Mouse (Mus musculus): ENCODE measurements around the gene Fmnl3. TPM values are rescaled to one million over a fixed set of nuclear protein-coding genes. Genes with fewer than 3 reads are reported as not detected.
A peak's percentile ranks its signal among the peaks of the same experiment; 100 is the strongest.

Fmnl3 gene
- polyA plus RNA-seq, 1 experiment from 2014 or later: 28.9 TPM

DNA sequence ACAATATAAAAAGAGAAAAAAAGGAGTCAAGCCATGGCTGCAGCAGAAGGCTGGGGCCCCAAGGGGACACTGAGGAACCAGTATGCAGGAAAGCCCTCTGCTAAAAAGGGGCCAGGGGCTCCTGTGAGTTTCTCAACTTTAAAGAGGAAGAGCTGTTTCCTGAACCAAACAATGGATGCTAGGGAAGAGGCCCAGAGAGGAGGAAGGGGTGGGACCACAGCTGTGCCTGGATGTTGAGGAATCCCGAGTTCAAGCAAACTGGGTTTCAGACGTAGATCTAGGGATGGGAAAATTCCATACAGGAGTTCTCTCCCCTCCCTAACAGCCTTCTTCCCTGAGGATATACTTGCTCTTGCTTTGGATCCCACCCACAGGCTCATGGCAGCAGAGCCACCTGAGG, 43.9 kb downstream of the Fmnl3 start:
- H3K36me3 ChIP-seq: peaks cover 85% of the 10 kb centered on the region
- WGBS: 45% methylated on average over 2 of the region's 2 CpGs
- H3K4me1 ChIP-seq: no peaks in the 10 kb centered on the region
- H3K9ac ChIP-seq: no peak overlapping the region
- H3K4me2 ChIP-seq (replicated peaks): no peak overlapping the region
- H3K4me3 ChIP-seq (replicated peaks): no peak overlapping the region
- no peak for ATAC-seq (ENCODE audit: insufficient number of reproducible peaks, low FRiP score, low TSS enrichment, low read depth)
- H3K27me3 ChIP-seq: no peaks in the 10 kb centered on the region
- H3K9me3 ChIP-seq (replicated peaks): no peaks in the 10 kb centered on the region
- H3K27ac ChIP-seq (replicated peaks): no peak overlapping the region

- no peak overlapping the region for H3K4me2 ChIP-seq (replicated peaks)
- no peaks in the 10 kb centered on the region for H3K27me3 ChIP-seq
- peaks cover 89% of the 10 kb centered on the region for H3K36me3 ChIP-seq
- 90% methylated on average over 6 of the region's 6 CpGs for WGBS
- no peak overlapping the region for H3K9ac ChIP-seq
- H3K4me3 ChIP-seq (replicated peaks): no peak overlapping the region
- H3K4me1 ChIP-seq: no peaks in the 10 kb centered on the region
- H3K27ac ChIP-seq (replicated peaks): no peak overlapping the region
- no peak for ATAC-seq (ENCODE audit: insufficient number of reproducible peaks, low FRiP score, low TSS enrichment, low read depth)
- H3K9me3 ChIP-seq (replicated peaks): no peaks in the 10 kb centered on the region
These were observed 44.7 kb downstream of the Fmnl3 start for GRCm38 (mm10) chr15:99325598-99325997.

GRCm38 (mm10) chr15:99324151-99324550, 46.1 kb downstream of the Fmnl3 start:
- H3K36me3 ChIP-seq: peaks cover 91% of the 10 kb centered on the region
- no peaks in the 10 kb centered on the region; the same call in 1 of the 2 replicates for H3K4me1 ChIP-seq
- no peak for ATAC-seq (ENCODE audit: insufficient number of reproducible peaks, low FRiP score, low TSS enrichment, low read depth)
- H3K9ac ChIP-seq: no peak overlapping the region
- no peaks in the 10 kb centered on the region for H3K27me3 ChIP-seq
- WGBS: 83% methylated on average over 9 of the region's 9 CpGs
- no peak overlapping the region for H3K4me2 ChIP-seq (replicated peaks)
- no peak overlapping the region for H3K4me3 ChIP-seq (replicated peaks)
- no peak overlapping the region for H3K27ac ChIP-seq (replicated peaks)
- no peaks in the 10 kb centered on the region for H3K9me3 ChIP-seq (replicated peaks)

- Histone ChIP-seq H3K9me3 (replicated peaks) (no peaks in the 10 kb centered on the region), H3K4me3 (replicated peaks) (no peak overlapping the region), H3K27ac (replicated peaks) (no peak overlapping the region), H3K9ac (no peak overlapping the region), H3K27me3 (no peaks in the 10 kb centered on the region), H3K4me1 (peaks cover 7% of the 10 kb centered on the region), H3K4me2 (replicated peaks) (no peak overlapping the region), H3K36me3 (peaks cover 95% of the 10 kb centered on the region)
- no peak for ATAC-seq (ENCODE audit: insufficient number of reproducible peaks, low FRiP score, low TSS enrichment, low read depth)
- WGBS: 76% methylated on average over 9 of the region's 9 CpGs
These were observed 49.3 kb downstream of the Fmnl3 start for GRCm38 (mm10) chr15:99320978-99321377.

GRCm38 (mm10) chr15:99320168-99320674, 50.1 kb downstream of the Fmnl3 start:
- Histone ChIP-seq H3K9ac (no peak overlapping the region), H3K27ac (replicated peaks) (peak overlapping the region; percentile 55), H3K4me3 (replicated peaks) (no peak overlapping the region), H3K9me3 (replicated peaks) (no peaks in the 10 kb centered on the region), H3K36me3 (peaks cover 96% of the 10 kb centered on the region), H3K4me2 (replicated peaks) (no peak overlapping the region), H3K27me3 (no peaks in the 10 kb centered on the region), H3K4me1 (peaks cover 7% of the 10 kb centered on the region)
- no peak for ATAC-seq (ENCODE audit: insufficient number of reproducible peaks, low FRiP score, low TSS enrichment, low read depth)
- WGBS: 74% methylated on average over 10 of the region's 10 CpGs

GRCm38 (mm10) chr15:99319411-99319871, 50.8 kb downstream of the Fmnl3 start:
- Histone ChIP-seq H3K9ac (no peak overlapping the region), H3K9me3 (replicated peaks) (no peaks in the 10 kb centered on the region), H3K4me1 (peaks cover 7% of the 10 kb centered on the region), H3K27me3 (no peaks in the 10 kb centered on the region), H3K4me2 (replicated peaks) (no peak overlapping the region), H3K36me3 (peaks cover 96% of the 10 kb centered on the region), H3K27ac (replicated peaks) (peak overlapping the region; percentile 55), H3K4me3 (replicated peaks) (no peak overlapping the region)
- ATAC-seq (ENCODE audit: insufficient number of reproducible peaks, low FRiP score, low TSS enrichment, low read depth): no peak
- 73% methylated on average over 3 of the region's 3 CpGs for WGBS

DNA sequence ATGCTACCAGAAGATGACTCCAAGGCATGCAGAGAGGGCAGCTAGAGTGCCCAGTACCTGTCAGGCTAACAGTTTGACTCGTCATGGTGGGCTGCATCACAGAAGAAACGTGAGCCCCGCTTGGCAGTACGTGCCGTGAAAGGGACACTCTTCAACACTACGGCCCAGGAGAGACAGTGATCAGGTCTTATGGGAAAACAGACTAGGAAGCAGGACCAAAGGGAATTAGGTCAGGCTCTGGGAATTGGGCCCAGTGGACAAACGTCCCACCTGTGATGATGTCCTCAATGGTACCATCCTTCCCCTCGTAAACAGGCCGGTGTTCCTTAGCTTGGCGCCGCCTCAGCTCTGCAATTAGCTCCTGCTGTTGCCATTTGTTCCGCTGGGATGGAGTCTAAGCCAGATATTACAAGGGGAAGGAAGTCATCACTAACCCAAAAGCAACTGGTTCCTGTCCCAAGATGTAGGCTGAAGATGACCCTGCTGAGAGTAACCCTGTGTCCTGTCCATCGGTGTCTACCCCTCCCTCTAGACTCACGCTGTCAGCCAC, 51.3 kb downstream of the Fmnl3 start:
- ATAC-seq (ENCODE audit: insufficient number of reproducible peaks, low FRiP score, low TSS enrichment, low read depth): no peak
- Histone ChIP-seq H3K4me1 (peaks cover 7% of the 10 kb centered on the region), H3K27ac (replicated peaks) (peak overlapping the region; percentile 55), H3K4me3 (replicated peaks) (no peak overlapping the region), H3K9me3 (replicated peaks) (no peaks in the 10 kb centered on the region), H3K9ac (no peak overlapping the region), H3K4me2 (replicated peaks) (no peak overlapping the region), H3K36me3 (peaks cover 93% of the 10 kb centered on the region), H3K27me3 (no peaks in the 10 kb centered on the region)
- WGBS: 79% methylated on average over 14 of the region's 14 CpGs

DNA sequence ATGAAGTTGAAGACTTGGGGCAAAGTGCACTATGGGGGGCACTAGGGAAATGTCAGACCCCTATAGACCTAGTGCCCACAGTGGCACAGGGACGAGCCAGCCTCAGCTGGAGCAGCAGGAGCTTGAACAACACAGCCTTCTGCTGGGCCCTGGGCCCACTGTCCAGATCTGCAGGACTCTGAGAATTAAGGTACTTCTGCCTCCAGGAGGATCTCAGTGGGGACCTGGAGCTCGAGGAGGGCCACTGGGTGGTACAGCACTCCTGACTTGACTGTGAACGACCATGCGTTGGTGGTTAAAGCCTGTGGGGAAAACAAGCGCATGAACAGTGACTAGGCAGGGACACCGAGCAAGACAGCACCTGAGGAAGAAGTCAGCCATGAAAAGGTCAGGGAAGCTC, 52.2 kb downstream of the Fmnl3 start:
- Histone ChIP-seq H3K36me3 (peaks cover 92% of the 10 kb centered on the region), H3K4me2 (replicated peaks) (no peak overlapping the region), H3K27ac (replicated peaks) (peak overlapping the region; percentile 72), H3K4me1 (peaks cover 7% of the 10 kb centered on the region), H3K9me3 (replicated peaks) (no peaks in the 10 kb centered on the region), H3K9ac (no peak overlapping the region), H3K27me3 (no peaks in the 10 kb centered on the region), H3K4me3 (replicated peaks) (no peak overlapping the region)
- ATAC-seq (ENCODE audit: insufficient number of reproducible peaks, low FRiP score, low TSS enrichment, low read depth): no peak
- WGBS: 85% methylated on average over 6 of the region's 6 CpGs

DNA sequence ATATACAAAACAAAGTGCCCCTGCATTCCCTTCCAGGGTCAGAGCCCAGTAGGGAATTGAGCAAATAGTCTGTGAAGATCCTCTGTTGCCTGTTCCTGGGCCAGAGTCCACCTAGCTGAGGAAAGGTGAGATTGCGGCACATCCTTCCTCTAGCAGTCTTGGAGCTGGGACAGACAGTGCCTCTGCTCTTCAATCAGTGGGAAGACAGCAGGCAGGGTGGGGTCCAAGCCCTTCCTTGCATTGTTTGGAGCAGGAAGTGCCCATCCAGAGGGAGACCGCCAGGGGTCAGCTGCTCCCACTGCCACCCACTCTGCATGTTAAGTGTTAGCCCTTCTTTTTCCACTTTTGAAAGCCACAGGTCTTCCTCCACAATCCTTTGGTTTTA, 53.0 kb downstream of the Fmnl3 start:
- peak overlapping the region; percentile 72 for H3K27ac ChIP-seq (replicated peaks)
- H3K4me2 ChIP-seq (replicated peaks): no peak overlapping the region
- WGBS: 85% methylated on average over 2 of the region's 2 CpGs
- no peaks in the 10 kb centered on the region for H3K9me3 ChIP-seq (replicated peaks)
- H3K9ac ChIP-seq: no peak overlapping the region; the same call in 1 of the 2 replicates
- peaks cover 7% of the 10 kb centered on the region for H3K4me1 ChIP-seq
- H3K36me3 ChIP-seq: peaks cover 91% of the 10 kb centered on the region
- H3K27me3 ChIP-seq: no peaks in the 10 kb centered on the region
- H3K4me3 ChIP-seq (replicated peaks): no peak overlapping the region
- ATAC-seq (ENCODE audit: insufficient number of reproducible peaks, low FRiP score, low TSS enrichment, low read depth): peak; percentile 17; the same call in 1 of the 2 replicates

GRCm38 (mm10) chr15:99316314-99317266, 53.7 kb downstream of the Fmnl3 start:
- ATAC-seq (ENCODE audit: insufficient number of reproducible peaks, low FRiP score, low TSS enrichment, low read depth): no peak
- peaks cover 7% of the 10 kb centered on the region for H3K4me1 ChIP-seq
- WGBS: 60% methylated on average over 16 of the region's 16 CpGs
- peaks cover 91% of the 10 kb centered on the region for H3K36me3 ChIP-seq
- H3K27me3 ChIP-seq: no peaks in the 10 kb centered on the region
- H3K27ac ChIP-seq (replicated peaks): peak overlapping the region; percentile 72
- H3K4me2 ChIP-seq (replicated peaks): no peak overlapping the region
- no peaks in the 10 kb centered on the region for H3K9me3 ChIP-seq (replicated peaks)
- H3K4me3 ChIP-seq (replicated peaks): no peak overlapping the region
- H3K9ac ChIP-seq: no peak overlapping the region

GRCm38 (mm10) chr15:99314891-99315290, 55.4 kb downstream of the Fmnl3 start:
- H3K9me3 ChIP-seq (replicated peaks): no peaks in the 10 kb centered on the region
- H3K36me3 ChIP-seq: peaks cover 89% of the 10 kb centered on the region
- WGBS: 85% methylated on average over 16 of the region's 16 CpGs
- 0 out of 2 replicates have a peak, but pooled peaks have one; percentile 6 for ATAC-seq (ENCODE audit: insufficient number of reproducible peaks, low FRiP score, low TSS enrichment, low read depth)
- no peak overlapping the region for H3K4me2 ChIP-seq (replicated peaks)
- H3K9ac ChIP-seq: no peak overlapping the region
- peaks cover 7% of the 10 kb centered on the region for H3K4me1 ChIP-seq
- no peak overlapping the region for H3K4me3 ChIP-seq (replicated peaks)
- H3K27ac ChIP-seq (replicated peaks): no peak overlapping the region
- no peaks in the 10 kb centered on the region for H3K27me3 ChIP-seq

Measured in embryonic facial prominence, embryonic 15.5 days (tissue).